Mouse (Mus musculus) C2C12 (cell line): Measurements from ENCODE around the gene Mgam.
"Not testable (repeated sequence)": the region's sequence is repeated elsewhere in the genome, so short reads cannot be mapped to it uniquely, and the experiment has no call there.

Experiments used
- CEBPB ChIP-seq: IDR thresholded peaks from one replicate; pipeline ENCODE4 v1.6.1; 2011; ENCODE audit warnings: low read depth, mild to moderate bottlenecking, control low read depth, moderate library complexity
- CTCF ChIP-seq: IDR thresholded peaks from one replicate; pipeline ENCODE4 v1.5.1; 2011; ENCODE audit not compliant: control insufficient read depth, insufficient read depth, insufficient read length
- MAX ChIP-seq: IDR thresholded peaks from one replicate; pipeline ENCODE4 v1.6.1; 2011; ENCODE audit warnings: mild to moderate bottlenecking, control low read depth
- MYOD1 ChIP-seq: IDR thresholded peaks from one replicate; pipeline ENCODE4 v1.6.1; 2011; ENCODE audit warnings: low read depth; ENCODE audit not compliant: control insufficient read depth, insufficient read length
- USF1 ChIP-seq: IDR thresholded peaks from one replicate; pipeline ENCODE4 v1.6.1; 2011; ENCODE audit warnings: low read depth, mild to moderate bottlenecking, control low read depth, moderate library complexity

GRCm38 (mm10) chr6:40757346-40757745 lies 128.7 kb downstream of the Mgam start:
- TF ChIP-seq CTCF, CEBPB, MYOD1, USF1, MAX: not testable (repeated sequence)
